Mouse (Mus musculus) right cerebral cortex, postnatal 14 days (tissue): ENCODE measurements around the gene Aqp12.
"Not testable (repeated sequence)": the region's sequence is repeated elsewhere in the genome, so short reads cannot be mapped to it uniquely, and the experiment has no call there.

ENCODE experiments used
- DNase-seq: peaks from one replicate; pipeline ENCODE4 v3.0.0; 2022

Gene Aqp12

DNA sequence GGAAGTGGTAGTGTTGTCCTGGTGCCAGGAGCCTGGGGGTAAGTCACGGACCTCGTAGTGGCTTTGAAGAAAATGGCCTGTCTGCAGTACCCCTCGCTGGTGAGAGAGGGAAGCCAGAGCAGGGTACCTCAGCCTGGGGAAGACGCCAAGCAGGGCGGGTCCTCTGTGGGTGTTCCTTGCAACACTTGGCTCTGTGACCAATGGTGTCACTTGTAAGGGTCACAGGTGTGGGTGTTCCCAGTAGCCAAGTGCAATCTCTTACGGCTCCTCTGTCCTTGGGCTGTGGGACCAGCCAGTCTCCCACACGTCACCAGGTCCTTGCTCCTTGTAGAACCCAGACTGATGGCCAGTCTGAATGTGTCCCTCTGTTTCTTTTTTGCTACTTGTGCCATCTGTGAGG lies at the start of gene Aqp12:
Gene Aqp12, plus strand, starts transcription at position 274 of the 400 bp plus-strand sequence.
- no peak for DNase-seq

DNA sequence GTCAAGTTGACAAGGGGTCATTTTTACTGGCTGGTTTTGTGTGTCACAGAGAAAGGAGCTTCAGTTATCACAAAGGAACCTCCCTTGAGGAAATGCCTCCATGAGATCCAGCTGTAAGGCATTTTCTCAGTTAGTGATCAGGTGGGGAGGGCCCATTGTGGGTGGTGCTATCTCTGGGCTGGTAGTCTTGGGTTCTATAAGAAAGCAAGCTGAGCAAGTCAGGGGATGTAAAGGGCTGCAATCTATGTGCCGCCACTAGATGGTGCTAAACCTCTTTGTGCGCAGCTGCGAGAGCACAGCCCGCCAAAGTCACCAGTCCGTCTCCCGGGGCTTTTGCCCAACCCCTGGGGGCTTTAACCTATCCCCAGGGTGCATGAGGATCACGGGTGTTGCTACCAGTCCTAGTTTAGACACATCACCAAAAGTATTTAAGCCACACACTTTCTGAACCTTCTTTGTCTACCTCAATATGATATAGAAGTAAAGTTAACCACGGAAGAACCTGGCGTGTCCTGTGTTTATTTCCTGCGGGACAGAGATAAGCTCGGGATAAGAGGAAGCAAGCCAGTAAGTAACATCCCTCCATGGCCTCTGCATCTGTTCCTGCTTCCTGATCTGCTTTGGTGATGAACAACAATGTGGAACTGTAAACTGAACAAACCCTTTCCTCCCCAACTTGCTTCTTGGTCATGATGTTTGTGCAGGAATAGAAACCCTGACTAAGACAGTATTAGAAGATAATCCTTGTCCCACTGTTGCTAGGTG lies 49.4 kb upstream of the Aqp12 start:
- DNase-seq, result peak; percentile 75

DNA sequence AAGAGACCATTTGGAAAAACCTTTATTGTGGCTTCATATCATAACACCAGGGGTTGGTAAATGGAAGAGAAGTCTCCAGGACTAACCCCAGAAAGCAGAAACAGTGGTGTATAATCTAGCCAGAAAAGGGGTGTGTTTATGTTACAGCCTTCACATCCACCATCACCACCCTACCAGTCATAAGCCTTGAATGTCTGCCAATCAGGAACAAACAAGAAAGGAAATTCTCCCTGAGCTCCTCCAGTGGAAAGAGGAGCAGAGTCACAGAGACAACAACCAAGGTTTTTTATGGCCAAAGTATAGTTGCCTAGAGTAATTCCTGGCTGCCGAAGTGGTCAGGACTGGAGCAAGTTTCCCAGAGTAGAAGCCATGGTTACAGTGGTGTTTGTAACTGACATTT lies 47.1 kb upstream of the Aqp12 start:
- DNase-seq, result no peak

DNA sequence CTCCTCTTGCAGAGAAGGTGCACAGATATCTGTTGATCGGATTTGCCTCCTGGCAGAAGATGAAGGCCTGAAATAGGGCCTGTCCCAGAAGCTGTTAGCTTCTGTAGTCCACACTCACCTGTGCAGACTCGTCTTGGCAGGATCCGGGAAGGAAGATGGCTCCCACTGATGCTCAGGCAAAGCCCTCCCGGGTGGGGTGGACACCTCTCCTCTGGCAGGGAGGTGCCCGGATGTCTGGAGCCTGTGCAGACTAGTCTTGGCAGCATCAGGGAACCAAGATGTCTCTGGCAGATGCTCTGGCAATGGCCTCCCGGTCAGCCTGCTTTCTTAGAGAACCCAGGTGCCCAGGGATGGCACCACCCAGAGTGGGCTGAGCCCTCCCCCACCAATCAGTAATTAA lies 35.3 kb upstream of the Aqp12 start:
- not testable (repeated sequence) for DNase-seq

DNA sequence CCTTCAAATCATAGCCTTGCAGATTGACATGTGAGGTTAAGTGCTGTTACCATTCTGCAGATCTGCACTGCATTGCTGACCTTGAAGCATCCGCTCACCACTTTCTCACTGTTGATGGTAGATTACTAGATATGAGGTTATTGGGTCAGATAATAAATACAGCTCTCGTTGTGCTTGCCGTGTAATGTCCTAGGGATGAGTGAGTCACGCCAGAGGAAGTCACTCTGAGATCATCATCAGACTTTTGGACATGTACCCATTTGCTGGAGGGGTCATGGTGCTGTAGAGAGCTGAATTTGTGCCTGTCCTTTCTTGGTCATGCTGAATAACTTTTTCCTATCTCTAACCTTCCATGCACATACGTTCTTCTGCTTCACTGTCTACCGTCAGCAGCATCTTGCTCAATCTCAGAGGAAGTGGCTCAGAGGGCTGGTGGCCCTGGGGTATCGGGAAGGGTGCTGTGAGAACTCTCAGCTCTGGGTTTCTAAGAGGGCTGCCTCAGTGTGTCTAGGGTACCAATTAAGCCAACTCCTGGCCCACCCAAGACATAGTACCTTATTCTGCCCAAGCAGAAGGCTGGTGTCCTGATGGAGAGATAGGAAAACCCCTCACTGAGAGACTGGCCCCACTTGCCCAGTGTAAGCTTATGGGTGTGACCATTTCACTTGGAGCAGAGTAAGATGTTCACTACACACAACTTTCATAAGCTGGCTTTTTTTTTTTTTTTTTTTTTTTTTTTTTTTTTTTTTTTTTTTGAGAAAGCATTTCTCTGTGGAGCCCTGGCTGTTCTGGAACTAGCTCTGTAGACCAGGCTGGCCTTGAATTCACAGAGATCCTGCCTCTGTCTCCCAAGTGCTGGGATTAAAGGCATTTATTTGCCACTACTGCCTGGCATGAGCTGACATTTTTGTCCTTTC lies 34.0 kb upstream of the Aqp12 start:
- DNase-seq, result no peak

DNA sequence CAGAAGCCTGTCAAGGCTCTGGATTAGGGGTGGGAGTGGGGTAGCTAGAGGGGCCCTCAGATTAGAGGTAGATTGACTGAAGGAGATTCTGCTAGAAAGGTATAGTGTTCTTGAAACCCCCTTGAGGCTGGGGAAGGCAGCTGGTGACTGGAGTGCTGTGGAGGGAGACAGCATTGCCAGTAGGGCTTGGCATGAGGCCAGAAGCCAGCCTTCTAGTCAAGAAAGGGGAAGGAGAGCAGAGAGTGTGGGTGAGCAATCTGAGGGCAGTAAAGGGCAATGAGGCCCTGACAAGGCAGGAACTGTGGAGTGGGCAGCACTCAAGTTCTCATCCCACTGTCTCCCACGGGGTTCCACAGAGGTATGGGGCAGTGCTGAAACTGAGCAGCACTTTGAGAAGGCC lies 33.3 kb upstream of the Aqp12 start:
- DNase-seq, result peak; percentile 69

DNA sequence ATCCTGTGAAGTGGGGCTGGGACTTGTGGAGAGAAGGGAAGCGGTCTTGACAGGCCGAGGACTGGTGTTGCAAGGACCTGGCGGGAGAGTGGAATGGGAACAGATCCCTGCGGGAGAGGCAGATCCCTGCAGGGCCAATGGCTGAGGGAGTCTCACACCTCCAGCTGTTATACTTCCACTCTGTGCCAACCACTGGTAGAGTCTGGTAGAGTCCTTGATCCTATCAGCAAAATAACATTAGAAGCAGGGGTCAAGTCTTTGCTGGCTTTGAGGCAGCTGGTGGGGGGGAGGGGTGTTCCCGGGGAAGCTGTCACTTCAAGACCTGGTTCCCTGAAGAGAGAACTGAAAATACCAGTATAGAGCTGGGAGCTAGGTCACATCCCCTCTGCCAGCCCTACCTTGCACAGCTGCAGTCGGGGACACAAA lies 30.0 kb upstream of the Aqp12 start:
- no peak for DNase-seq

DNA sequence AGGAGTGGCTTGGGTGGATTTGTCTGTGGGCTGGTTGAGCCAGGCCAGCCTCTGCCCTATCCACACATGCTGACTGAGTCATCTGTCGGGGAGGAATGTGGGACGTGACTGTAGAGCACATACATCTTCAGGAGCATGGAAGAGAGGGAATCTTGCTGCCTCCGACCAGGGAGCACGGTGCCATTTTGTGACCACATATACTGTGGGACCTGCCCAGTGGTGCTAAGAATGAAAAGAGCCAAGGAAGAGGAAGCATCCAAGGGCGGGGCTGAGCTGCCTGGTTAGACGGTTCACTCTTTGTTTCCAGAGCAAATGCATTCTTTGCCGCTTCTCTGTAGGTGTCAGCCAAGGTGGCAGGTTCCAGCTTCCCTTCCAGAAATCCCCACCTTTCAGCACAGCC lies 27.5 kb upstream of the Aqp12 start:
- DNase-seq, result no peak

DNA sequence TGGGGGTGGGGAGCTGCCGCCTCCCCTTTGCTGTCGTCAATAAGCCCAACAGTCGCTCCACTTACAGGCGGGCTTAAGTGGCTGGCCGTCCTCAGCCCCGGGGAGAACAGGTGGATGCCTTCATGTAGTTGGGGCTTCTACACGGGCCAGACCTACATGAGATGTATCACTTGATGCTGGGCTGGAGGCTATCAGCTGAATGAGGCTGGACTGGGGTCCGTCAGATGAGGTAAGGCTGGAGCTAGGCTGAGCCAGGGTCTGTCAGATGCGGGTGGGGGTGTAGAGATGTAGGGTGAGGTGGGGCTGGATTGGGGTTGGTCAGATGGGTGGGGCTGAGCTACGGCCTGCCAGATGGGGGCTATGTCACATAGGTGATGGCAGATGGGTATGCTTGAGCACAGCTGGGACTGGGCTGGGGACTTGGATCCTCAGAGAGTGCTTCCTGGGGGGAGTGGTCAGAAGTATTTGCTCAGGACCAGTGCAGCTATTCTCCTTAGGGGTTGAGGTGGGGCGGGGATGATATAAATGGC lies 27.0 kb upstream of the Aqp12 start:
- DNase-seq, result no peak

DNA sequence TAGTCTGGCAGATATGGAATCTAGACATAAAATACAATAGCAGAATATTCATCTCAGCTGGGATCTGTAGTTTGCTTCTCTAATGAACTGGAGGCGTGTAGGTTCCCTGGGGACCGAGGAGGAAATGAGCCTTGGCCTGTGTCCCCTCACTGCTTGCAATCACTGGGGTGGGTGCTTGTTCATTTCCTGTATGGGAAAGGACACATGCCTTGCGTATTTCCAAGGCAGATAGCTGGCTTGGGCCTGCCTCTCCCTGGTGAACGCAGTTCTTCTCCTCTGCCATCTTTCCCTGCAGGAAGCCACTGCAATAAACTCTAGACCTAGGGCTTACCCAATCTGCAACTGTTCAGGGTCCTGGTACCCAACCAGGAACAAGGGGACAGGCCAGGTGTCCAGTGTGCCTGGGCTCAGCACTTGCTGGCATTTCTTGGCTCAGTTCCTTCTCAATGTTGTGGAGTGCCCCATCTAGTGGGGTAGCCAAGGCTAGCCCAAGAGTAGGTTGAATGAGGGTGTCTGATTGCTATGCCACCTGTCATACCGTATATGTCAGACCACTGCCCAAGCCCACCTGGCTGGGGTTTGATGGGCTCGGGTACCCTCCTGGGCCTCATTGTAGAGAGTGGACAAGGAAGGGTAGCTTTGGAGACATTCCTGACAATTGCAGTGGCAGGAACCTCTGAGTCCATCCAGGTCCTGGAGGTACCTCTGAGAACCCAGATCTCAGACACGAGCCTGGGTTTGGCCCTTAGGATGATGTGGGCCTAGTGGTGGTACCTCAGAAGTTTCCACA lies 24.9 kb upstream of the Aqp12 start:
- DNase-seq, result no peak

DNA sequence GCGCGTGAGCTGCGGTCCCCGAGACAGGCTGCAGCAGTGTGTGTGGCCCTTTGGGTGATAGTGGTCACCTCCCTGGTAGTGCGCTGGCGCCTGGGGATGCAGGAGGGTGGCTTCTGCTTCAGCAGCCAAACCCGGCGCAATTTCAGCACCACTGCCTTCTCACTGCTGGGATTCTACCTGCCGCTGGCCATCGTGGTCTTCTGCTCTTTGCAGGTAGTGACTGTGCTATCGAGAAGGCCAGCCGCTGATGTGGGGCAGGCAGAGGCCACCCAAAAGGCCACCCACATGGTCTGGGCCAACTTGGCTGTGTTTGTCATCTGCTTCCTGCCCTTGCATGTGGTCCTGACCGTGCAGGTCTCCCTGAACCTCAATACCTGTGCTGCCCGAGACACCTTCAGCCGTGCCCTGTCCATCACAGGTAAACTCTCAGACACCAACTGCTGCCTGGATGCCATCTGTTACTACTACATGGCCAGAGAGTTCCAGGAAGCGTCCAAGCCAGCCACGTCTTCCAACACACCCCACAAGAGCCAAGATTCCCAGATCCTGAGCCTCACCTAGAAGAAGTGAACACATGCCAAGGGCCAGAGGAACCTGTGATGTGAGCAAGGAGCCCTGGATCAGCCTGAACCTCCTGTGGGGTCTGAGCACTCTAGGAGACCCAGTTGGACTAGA lies 23.1 kb upstream of the Aqp12 start:
- DNase-seq, result no peak

DNA sequence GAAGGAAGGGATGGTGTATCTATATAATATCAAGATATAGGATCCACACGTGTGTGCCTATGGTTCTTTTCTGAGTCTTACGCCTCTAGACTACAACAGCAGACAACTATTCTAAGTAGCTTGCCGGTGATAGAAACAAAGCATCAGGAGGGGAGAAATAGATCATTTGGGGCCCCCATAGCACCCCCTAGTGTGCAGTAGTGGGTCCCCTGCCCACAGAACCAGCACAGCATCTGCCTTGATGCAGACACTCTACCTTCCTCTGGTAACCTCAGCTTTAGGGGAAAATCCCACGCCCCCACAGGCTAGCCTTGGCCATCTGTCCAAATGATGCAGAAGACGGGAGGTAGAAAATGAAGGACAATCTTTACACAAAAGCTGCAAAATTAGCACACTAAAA lies 21.1 kb upstream of the Aqp12 start:
- DNase-seq, result no peak

DNA sequence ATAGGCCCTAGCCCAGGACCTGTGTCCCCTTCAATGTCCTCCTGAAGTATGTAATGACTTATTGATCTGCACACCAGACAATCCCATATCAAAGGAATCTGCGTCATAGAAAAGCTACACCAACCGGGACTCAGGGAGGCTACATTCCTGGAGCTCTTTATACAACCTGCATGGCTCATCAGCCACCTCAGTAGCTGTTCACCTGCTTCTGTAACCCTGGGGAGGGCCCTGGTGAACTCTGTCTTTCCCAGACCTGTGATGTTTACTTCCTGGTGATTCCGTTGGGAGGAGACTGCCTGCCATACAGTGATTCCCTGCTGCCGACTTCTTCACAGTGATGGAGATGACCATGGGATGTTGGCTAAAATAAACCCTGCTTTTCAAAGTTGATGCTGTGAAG lies 17.2 kb upstream of the Aqp12 start:
- no peak for DNase-seq

DNA sequence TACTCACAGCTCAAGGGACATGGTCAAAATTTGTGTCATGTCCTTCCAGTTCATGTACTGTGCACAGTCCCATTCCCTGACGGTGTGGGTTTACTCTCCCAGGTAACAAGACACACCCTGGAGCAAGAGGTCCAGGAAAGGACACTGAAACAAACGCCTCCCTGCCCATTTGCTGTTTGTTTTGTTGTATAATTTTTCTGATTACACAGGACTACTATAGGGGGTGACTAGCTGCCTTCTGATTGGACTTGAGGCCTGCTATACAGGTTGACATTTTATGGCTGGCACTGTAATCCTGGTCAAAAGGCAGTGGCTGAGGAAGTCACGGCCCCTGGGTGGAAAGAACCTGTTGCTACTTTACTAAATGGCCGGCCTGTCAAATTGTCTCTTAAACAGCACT lies 16.2 kb upstream of the Aqp12 start:
- DNase-seq, result no peak

DNA sequence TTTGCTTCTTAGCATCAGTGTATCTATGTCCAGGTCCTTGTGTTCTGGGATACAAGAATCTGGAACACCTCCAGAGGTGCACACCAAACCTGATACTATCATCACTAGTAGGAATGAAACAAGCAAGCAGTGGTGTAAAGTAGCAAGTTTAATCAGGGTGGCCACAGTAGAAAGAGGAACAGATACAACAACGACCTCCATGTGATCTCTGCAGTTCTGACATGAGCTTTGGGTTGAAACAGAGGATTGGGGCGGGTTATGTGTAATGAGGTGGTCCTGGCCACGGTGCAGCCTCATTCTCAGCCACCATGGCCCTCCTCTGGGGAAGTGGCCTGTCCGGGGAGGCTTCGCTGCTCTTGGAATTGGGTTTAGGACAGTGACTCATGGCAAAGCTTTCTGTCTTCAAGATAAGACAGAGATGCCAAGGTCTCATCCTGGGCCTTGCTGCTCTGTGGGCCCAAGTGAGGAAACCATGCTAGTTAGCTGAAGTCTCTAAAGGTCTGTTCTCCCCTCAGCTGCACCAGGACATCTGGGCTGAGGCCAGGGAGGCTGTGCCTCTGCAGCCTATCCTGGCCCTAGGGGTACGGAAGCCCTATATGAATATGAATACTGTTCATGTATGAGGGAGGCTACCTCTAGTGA lies 13.8 kb upstream of the Aqp12 start:
- DNase-seq, result no peak

DNA sequence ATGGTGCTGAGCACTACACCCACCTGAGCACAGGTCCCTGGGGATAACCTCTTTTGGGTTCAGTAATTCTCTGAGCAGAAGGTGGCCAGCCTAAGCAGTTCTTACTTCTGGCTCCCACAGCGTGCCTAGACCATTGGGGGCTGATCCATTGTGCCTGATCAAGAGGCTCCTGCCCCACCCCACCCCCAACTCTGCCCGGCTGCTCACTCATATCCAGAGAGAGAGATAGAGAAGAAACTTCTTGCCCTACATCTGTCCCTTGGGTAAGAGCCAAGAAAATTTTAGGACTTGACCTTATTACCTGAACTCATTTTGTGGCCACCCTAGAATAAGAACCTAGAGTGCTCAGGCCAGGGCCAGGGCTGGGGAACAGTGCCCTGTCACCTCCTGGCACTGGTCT lies 13.3 kb upstream of the Aqp12 start:
- no peak for DNase-seq

DNA sequence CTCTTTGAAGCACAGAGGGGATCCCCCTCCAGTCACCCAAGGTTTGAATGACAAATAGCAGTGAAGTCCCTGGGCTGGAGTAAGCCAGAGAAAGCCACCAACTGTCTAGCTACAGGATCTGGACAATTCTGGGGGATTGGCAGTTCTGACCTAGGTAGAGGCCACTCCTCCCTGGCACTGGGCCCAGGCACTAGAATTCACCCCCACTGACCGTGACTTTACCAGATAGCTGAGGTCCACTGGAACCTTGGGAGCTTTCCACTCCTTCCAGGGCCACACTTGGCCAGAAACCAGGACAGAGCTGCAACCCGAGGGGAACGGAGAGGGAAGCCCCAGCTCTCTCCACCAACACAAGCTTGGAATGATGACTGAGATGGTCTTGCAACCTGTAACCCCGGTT lies 3.1 kb downstream of the Aqp12 start:
- DNase-seq, result no peak

DNA sequence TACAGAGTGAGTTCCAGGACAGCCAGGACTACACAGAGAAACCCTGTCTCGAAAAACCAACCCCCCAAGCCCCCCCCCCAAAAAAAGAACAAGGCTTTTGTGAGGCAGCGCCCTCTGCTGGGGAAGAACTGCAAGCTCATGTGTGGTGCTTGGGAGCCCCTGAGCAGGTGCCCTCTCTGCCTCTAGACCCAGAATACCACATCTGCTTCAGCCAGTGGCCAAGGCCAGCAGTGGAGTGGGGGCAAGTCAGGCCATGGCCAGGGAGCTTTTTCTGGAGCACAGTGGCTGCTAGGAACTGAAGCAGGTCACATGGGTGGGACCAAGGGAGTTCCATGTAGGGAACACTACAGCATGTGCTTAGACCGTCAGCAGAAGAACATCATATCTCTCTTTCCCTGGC lies 4.6 kb downstream of the Aqp12 start:
- DNase-seq, result no peak

DNA sequence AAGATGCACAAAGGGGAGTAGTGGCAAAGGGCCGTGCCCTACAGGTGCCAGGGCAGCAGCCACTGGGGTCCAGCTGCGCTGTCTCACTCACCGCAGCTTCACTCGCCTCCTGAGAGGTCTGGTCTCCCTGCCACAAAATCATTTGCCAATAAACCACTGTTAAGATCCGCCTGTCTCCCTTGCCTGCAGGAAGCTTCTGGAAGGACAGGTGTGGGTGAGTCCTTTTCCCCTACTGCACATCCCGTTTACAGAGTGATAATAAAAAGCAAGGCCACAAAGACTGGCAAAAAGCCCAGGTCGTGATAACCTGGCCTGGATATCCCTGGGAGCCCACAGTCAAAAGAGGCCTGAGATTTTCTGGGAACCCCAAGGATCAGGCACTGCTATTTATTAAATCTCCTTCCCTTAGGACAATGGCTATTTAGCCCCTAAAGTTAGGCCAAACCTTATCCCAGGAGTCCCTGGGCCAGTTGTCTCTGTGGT lies 6.0 kb downstream of the Aqp12 start:
- DNase-seq, result no peak

DNA sequence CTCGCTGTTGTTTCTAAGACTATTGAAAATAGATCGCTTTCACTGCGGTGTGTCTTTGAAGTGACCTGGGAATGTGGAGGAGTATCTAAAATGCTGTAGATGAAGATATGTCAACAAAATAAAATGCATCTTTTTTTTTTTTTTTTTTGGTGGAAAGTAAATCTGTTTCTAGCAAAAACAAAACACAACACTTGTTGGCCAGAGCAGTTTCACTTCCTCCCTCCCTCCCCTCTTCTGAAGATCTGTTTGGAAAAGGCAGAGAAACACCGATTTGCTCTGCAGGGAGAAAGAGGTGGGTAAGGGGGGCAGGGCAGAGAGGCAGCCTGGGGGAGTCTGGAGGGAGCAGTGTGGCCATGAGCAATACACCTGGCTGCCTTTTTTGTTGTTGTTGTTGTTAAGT lies 7.2 kb downstream of the Aqp12 start:
- DNase-seq, result no peak

DNA sequence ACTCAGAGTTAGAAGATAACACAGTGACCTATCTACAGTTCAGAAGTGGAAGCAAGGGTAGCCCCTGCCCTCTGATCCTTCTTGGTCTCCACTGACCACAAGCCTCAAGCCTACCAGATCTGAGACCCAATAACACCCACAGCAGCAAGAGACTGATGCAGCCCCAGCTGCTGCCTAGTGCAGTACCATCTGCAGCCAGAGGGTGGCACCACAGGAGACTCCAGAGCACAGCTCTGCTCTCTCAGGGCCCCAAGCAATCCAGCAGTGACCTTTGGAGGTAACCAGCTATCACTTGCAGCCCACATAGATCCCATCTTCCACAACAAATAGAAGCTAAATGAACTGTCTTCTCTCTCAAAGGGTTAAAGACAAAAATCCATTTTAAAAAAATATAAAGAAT lies 8.3 kb downstream of the Aqp12 start:
- DNase-seq, result peak; percentile 87

DNA sequence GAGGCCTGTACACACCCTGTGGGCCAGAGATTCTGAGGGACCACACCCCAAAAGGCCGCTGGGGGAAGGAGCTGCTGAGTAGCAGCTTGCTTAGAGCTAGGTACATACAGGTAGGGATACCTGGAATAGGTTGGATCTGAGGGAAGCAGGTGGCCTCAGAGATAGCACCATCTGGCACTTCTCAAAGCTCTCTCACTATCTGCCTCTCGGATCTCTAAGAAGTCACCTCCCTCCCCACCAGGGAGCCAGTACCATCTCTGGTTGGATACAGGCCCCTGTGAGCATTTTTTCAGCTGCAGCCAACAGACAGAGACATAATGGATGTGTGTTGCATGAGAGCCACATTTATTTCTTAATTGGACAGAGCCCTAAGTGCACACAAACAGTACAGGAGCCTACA lies 9.0 kb downstream of the Aqp12 start:
- DNase-seq, result no peak
